Mouse (Mus musculus) fat pad, adult 2 months (tissue): Measurements from ENCODE around the gene Pnma5.

Experiments
- DNase-seq: peaks from one replicate; pipeline ENCODE4 v3.0.0-alpha.2; 2011; ENCODE audit warnings: low read depth, low spot score; ENCODE audit errors: extremely low read depth

The Pnma5 gene

DNA sequence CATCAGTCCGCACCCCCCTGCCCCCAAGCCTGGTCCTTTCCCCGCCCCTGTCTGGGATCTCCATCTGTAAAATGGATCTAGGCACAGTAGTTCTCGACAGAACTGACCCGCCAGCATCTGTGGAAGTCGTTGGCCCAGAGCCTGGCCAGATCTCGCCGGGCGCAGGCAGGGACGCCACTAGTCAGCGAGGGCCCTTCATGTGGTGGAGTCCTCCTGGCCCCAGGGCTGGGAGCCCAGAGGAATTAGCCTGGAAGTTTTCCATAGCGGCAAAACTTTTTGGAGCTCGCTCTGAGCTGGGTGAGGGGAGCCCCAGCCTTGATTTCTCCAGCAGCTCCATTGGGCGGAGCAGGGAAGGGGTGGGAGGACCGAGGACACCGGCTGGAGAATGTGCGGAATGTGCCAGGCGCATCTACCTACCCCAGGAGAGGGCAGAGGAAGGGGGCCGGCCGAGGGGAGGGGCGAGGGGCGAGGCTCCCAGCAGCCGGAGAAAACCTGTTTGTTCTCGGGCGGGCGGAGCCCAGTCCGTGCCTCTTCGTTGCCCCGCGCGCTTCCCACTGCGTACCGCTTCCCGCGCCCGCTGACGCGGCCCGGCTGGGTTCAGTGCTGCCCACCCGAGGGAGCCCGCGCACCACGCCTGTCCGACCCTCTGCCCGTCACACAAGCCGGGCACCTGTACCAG, 49.9 kb downstream of the Pnma5 start, which contains the start of gene Zfp185:
Gene Zfp185, plus strand, starts transcription at position 499 of the 679 bp plus-strand sequence.
- DNase-seq: no peak

DNA sequence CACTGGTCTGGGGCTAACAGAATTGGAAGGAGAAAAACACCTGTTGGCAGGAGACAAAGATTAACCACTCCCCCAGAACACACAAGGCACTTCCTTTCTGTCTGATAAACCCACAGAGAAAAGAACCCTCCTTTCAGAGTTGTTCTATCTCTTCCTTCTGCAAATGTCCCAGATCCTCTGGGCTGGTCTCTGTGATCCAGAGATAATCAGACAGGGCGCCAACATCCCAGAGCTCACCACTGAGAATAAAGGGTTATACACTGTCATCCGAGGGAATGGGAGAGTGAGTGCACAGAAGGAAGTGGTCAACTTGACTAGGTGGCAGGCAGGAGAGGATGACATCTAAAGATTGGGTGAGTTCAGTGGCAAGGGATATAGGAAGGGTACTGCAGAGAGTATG, 51.3 kb downstream of the Pnma5 start:
- no peak for DNase-seq
